Mouse (Mus musculus) left cerebral cortex, postnatal 14 days (tissue): ENCODE measurements at regions not wholly inside any gene's neighbourhood (a gene's known extent, or its start where the extent isn't known, plus 50 kb on each side); places are given as distances from the start of the nearest gene placed in this dataset.

Experiments used
- DNase-seq, 2 experiments: peaks; one replicate each; pipeline ENCODE4 v3.0.0; 2021 to 2022; ENCODE audit warnings: low spot score in 2 of 2, mixed read lengths in 1 of 2
- intact Hi-C: fragments of 180-260 bp; cut with DNase I; formaldehyde crosslinking; loops from one replicate; pipeline ENCODE4 v1.15.1; 2025

- intact Hi-C loops: no loop called here
- DNase-seq: peak in 1 of 2 experiments; percentile 3
Measured at GRCm38 (mm10) chr4:50291397-50291945, 445.9 kb upstream of the Grin3a start.

GRCm38 (mm10) chr4:50286602-50287001, 441.1 kb upstream of the Grin3a start:
- intact Hi-C loops: no loop called here

GRCm38 (mm10) chr4:50259012-50259601, 413.6 kb upstream of the Grin3a start:
- intact Hi-C loops: no loop called here
- peak in 1 of 2 experiments; percentile 5 for DNase-seq

More at GRCm38 (mm10) chr4:50286602-50287001, 441.1 kb upstream of the Grin3a start:
- DNase-seq: peak in 1 of 2 experiments; percentile 5

DNA sequence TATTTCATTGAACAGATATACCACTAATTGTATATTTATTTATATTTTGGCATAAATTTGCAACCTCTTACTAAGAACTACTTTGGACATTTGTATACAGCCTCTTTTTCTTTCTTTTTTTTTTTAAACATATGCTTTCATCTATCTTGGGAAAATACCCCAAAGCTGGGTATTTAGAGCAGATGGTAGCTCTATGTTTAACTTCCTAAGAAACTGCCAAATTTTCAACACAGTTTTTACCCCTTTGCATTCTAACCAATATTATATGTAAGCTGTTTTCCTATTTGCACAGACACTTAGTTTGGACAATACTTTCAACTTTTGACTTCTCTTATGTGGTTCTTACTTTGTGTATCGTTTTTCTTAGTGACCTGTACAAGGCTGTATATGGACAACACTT, 396.5 kb upstream of the Grin3a start:
- no peak for DNase-seq
- intact Hi-C loops: no loop called here

DNA sequence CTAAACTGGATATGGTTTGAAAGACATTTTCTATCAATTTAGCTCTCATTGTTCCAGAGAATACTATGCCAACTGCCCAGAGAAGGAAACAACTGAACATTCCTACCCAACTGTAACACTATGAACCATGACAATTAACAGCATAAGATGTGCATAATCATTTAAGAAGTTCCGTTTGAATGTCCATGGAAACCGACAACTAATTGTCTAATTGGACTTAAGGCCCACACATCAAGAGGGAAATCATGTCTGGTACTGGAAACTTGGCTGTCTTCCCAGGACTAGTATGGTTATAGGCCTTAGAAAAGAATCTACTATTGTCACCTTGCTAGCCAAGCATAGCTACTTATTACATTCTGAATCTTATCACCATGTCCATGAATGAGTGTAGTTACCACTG, 395.4 kb upstream of the Grin3a start:
- no peak for DNase-seq
- intact Hi-C loops: no loop called here

- intact Hi-C loops: no loop called here
- DNase-seq: no peak
Measured at GRCm38 (mm10) chr4:50239386-50239785, 393.8 kb upstream of the Grin3a start.

DNA sequence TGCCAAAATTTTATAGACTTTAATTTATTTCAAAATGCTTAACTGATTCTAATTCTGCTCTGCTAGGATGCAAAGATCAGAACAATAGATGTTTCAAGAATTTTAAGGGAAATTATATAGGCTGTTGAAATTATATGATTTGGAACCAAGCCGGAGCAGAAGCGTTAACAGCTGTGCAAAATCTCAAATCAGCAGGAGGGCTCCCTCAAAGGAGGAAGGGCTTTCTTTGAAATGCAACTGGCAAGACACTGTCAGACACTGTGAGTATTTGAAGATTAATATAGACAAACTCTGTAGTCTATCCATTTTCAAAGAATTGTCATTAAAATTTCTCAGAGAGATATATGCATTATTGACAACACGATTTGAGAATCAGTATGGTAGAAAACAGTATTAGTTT, 389.9 kb upstream of the Grin3a start:
- no peak for DNase-seq
- intact Hi-C loops: no loop called here

DNA sequence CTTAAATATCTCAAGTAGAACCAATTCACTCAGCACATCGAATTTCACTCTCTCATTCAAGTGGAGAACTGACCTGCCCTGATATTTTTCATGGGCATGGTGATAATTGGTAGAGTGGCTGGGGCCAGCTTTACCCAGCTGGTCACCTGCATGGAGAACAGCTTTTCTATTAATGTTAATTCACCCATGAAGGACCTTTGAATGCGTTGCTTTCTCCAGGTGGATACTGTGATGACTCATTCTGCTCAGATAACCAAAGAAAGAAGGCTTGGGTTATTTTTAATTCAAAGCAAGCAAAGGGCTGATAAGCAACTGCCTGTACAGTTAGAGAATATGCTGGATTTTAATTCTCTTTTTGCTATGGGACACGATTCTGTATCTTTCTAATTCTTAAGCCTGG, 357.8 kb upstream of the Grin3a start:
- intact Hi-C loops: no loop called here

DNA sequence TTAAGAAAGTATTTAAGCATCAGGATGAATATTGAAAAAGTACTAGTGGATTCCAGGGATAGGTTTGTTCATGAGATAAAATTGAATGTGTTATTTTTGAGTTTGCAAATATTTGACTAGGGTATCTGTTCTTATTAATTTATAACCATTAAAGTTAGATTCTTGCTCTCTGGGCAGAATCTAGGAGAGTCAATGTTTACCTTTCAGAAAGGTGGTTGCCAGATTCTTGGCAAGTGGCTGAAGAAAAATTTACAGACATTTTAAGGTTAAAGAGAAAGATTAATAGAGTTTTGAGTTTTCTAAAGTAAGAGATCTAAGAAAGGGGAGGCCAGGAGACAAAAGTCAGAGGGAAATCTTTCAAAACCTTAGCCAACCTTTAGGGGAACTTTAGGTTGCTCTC, 331.7 kb upstream of the Grin3a start:
- intact Hi-C loops: no loop called here

More for the DNA sequence above, 357.8 kb upstream of the Grin3a start:
- no peak for DNase-seq

DNA sequence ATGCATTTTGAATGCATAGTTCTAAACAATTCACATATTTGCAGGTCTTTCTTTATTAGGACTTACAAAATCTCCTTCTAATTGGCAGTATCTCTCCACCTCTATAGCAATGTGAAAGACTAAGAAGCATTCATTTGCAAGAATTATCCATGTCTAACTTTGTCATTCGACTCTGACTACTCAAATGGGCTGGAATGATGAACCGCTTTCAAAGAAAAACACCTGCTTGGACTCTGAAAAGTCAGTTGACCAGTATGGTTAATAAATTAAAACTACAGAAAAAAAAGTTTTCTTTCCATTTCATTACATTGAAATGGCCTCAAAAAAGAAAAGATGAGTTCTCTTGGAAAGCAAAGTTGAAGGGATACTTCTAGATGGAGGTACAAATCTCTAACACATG, 331.1 kb upstream of the Grin3a start:
- intact Hi-C loops: no loop called here
- no peak for DNase-seq

More for the DNA sequence above, 331.7 kb upstream of the Grin3a start:
- no peak for DNase-seq

- intact Hi-C loops: no loop called here
- DNase-seq: no peak
Measured at GRCm38 (mm10) chr4:50160893-50161292, 315.3 kb upstream of the Grin3a start.

DNA sequence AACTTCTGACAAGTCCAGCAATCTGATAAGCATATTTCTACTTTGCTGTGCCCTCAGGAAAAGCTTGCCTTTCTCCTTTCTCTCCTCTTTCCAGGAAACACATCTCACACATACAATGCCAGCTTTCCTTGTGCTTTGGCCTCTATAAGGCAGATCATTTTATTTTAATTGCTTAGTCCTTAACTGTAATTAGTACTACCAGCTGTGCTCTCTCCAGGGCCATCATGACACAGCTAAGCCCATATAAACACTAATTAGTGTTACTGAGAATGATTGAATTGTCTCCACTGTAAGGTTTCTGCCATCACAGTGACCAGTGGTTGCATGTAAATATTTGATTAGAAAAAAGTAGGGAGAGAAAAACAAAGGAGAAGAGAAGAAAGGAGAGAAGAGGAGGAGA, 300.4 kb upstream of the Grin3a start:
- intact Hi-C loops: no loop called here
- no peak for DNase-seq

DNA sequence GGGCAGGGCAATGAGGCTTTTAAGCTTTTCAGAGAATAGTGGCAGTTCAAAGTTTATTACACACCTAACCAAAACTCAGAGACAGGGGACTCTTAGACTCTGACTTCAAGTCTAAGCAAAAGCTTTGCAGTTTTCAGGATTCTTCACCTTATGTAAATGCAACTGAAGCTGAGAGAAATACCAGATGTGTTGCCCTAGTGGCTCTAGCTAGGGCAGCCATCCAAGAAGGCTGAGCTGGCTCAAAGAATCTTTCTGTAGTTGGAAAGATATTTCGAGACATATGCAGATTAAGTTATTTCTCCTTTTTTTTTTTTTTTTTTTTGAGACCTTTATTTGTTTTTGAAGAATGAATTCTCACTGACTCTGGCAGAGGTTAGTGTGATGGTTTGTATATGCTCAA, 284.7 kb upstream of the Grin3a start:
- intact Hi-C loops: no loop called here
- DNase-seq: peak; percentile 28

GRCm38 (mm10) chr4:50106557-50106956, 261.0 kb upstream of the Grin3a start:
- DNase-seq: no peak
- intact Hi-C loops: no loop called here

DNA sequence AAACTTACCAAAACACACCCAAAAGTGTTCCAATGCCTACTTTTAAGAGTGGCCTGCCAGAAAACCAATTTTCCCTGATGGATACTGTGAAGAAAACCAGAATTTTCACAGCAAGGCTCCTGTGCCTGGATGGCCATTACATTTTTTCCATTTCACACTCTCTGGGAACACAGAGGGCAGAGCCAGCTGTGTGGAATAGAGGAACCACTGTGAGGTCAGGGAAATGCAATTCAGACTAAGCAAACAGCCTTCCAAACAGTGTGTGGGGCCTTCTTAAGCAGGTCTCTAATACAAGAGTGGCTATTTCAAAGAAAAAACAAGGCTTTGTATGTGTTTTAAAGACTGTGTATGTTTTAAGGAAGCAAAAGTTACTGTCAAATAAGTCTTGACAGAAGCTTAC, 242.3 kb upstream of the Grin3a start:
- intact Hi-C loops: no loop called here
- DNase-seq: no peak

DNA sequence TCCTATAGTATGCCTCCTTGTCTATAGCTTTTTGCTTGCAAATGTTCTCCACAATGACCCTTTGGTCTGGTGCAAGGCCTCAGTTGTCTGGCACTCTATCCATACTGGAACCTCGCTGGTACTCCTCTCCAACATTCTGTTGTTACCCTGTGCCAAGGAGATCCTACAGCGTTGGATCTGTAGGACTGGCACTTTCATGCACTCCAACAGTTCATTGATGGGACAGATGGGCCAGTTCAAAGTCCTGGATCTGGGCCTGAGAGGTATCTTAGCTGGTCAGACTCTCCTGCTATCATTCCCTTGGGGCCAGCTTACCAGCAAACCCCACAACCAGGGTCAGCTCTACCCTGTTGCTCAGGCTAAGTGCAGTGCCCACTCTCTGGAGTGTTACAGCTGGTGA, 241.1 kb upstream of the Grin3a start:
- intact Hi-C loops: no loop called here
- no peak for DNase-seq

GRCm38 (mm10) chr4:50055519-50055918, 210.0 kb upstream of the Grin3a start:
- intact Hi-C loops: no loop called here
- peak in 1 of 2 experiments; percentile 2 for DNase-seq

GRCm38 (mm10) chr4:50041476-50041875, 195.9 kb upstream of the Grin3a start:
- intact Hi-C loops: no loop called here
- DNase-seq: no peak

- peak; percentile 31 to 35 for DNase-seq
- intact Hi-C loops: no loop called here
Measured at GRCm38 (mm10) chr4:50036079-50036478, 190.5 kb upstream of the Grin3a start.

DNA sequence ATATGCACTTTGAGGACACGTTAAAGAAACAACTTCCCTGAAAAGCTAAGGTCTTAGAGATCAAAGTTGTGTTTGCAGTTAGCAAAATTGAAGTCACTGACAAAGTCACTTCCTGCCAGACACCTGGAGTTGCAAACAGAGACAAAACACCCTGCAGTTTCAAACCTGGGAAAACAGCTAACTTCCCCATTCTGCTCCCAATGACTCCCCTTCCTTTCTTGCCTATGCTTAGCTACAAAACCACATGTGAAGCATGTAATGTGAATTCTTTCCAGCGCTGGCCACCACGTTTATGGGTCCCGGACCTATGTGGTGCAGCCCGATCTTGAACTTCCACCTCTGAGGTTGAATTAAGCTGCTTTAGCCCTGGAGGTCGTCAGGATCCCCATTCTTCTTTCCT, 179.8 kb upstream of the Grin3a start:
- intact Hi-C loops: no loop called here
- DNase-seq: no peak
